Mouse (Mus musculus) intestine, embryonic 15.5 days (tissue): ENCODE measurements around the gene Gm20388. TPM values are rescaled to one million over a fixed set of nuclear protein-coding genes. Genes with fewer than 3 reads are reported as not detected.
A peak's percentile ranks its signal among the peaks of the same experiment; 100 is the strongest.

Experiments
- ATAC-seq: fragments of 200-750 bp; cut with Nextera tagmentation; 2 replicates; pipeline ENCODE4 v1.8.0; 2017; ENCODE audit warnings: moderate TSS enrichment, moderate library complexity
- H3K27ac ChIP-seq: fragments of 300-500 bp; sonication (generic); 2 replicates; pipeline ENCODE4 v1.5.1; 2015; ENCODE audit warnings: mild to moderate bottlenecking, inconsistent platforms
- H3K27me3 ChIP-seq: fragments of 300-500 bp; sonication (generic); replicated peaks from 2 replicates; pipeline ENCODE4 v1.6.1; 2015; ENCODE audit warnings: inconsistent platforms
- H3K36me3 ChIP-seq: fragments of 300-500 bp; sonication (generic); 2 replicates; pipeline ENCODE4 v1.6.1; 2015; ENCODE audit warnings: inconsistent platforms
- H3K4me1 ChIP-seq: fragments of 300-500 bp; sonication (generic); replicated peaks from 2 replicates; pipeline ENCODE4 v1.6.1; 2015; ENCODE audit warnings: inconsistent platforms
- H3K4me2 ChIP-seq: fragments of 300-500 bp; sonication (generic); replicated peaks from 2 replicates; pipeline ENCODE4 v1.6.1; 2015; ENCODE audit warnings: mild to moderate bottlenecking, inconsistent platforms
- H3K4me3 ChIP-seq: fragments of 300-500 bp; sonication (generic); replicated peaks from 2 replicates; pipeline ENCODE4 v1.5.1; 2015; ENCODE audit warnings: inconsistent platforms
- H3K9ac ChIP-seq: fragments of 300-500 bp; sonication (generic); 2 replicates; pipeline ENCODE4 v1.6.1; 2015; ENCODE audit warnings: inconsistent platforms
- H3K9me3 ChIP-seq: fragments of 300-500 bp; sonication (generic); 2 replicates; pipeline ENCODE4 v1.6.1; 2016; ENCODE audit warnings: inconsistent platforms
- WGBS: fragments of 180-500 bp; shearing (Covaris S2); methylation state at CpG from one replicate; pipeline ENCODE4 v1.1.7; 2015; 5-methylcytosine and 5-hydroxymethylcytosine counted together
- polyA plus RNA-seq: library from polyadenylated mRNA; unstranded; fragments of >200 nt; fragmentation: Nextera tagmentation; extraction: Ambion mirVana; gene quantifications from 2 replicates; pipeline ENCODE4 v1.2.1, GENCODE M21; 2015

The Gm20388 gene
- polyA plus RNA-seq, 1 experiment from 2014 or later: not detected

- H3K27me3 ChIP-seq: peaks cover 54% of the 10 kb centered on the region
- ATAC-seq: no peak
- 0% methylated on average over 1 of the region's 1 CpGs for WGBS
These were observed 1180.1 kb downstream of the Gm20388 start for GRCm38 (mm10) chr8:121090716-121091115.

GRCm38 (mm10) chr8:121092141-121092540, 1181.5 kb downstream of the Gm20388 start:
- no peaks in the 10 kb centered on the region for H3K9me3 ChIP-seq
- peaks cover 41% of the 10 kb centered on the region for H3K27me3 ChIP-seq
- peak overlapping the region; percentile 51 for H3K27ac ChIP-seq
- H3K36me3 ChIP-seq: peaks cover 1% of the 10 kb centered on the region; the same call in 1 of the 2 replicates
- H3K9ac ChIP-seq: no peak overlapping the region
- H3K4me3 ChIP-seq: no peak overlapping the region
- H3K4me1 ChIP-seq: peaks cover 15% of the 10 kb centered on the region
- H3K4me2 ChIP-seq: peak overlapping the region; percentile 30
- 23% methylated on average over 6 of the region's 6 CpGs for WGBS
- peak; percentile 15; the same call in 1 of the 2 replicates for ATAC-seq

More at GRCm38 (mm10) chr8:121090716-121091115, 1180.1 kb downstream of the Gm20388 start:
- peak overlapping the region; percentile 87 for H3K4me2 ChIP-seq
- H3K4me3 ChIP-seq: peak overlapping the region; percentile 6; the same call in 1 of the 2 replicates
- peak overlapping the region; percentile 30; the same call in 1 of the 2 replicates for H3K9ac ChIP-seq
- peak overlapping the region; percentile 36 for H3K27ac ChIP-seq
- no peaks in the 10 kb centered on the region for H3K9me3 ChIP-seq
- no peaks in the 10 kb centered on the region for H3K36me3 ChIP-seq
- H3K4me1 ChIP-seq: peaks cover 15% of the 10 kb centered on the region

- peak; percentile 69 for ATAC-seq
- no peak overlapping the region for H3K9ac ChIP-seq
- peak overlapping the region; percentile 51; the same call in 1 of the 2 replicates for H3K27ac ChIP-seq
- peaks cover 37% of the 10 kb centered on the region for H3K27me3 ChIP-seq
- no peak overlapping the region for H3K4me3 ChIP-seq
- H3K4me1 ChIP-seq: peaks cover 15% of the 10 kb centered on the region
- peaks cover 4% of the 10 kb centered on the region; the same call in 1 of the 2 replicates for H3K36me3 ChIP-seq
- H3K9me3 ChIP-seq: no peaks in the 10 kb centered on the region
- peak overlapping the region; percentile 30 for H3K4me2 ChIP-seq
- WGBS: 1% methylated on average over 16 of the region's 16 CpGs
These were observed 1182.0 kb downstream of the Gm20388 start for GRCm38 (mm10) chr8:121092627-121093026.

- WGBS: 63% methylated on average over 6 of the region's 6 CpGs
- no peak overlapping the region for H3K4me3 ChIP-seq
- peaks cover 15% of the 10 kb centered on the region for H3K4me1 ChIP-seq
- no peak overlapping the region for H3K4me2 ChIP-seq
- peaks cover 7% of the 10 kb centered on the region for H3K36me3 ChIP-seq
- H3K27me3 ChIP-seq: peaks cover 37% of the 10 kb centered on the region
- no peak for ATAC-seq
- no peaks in the 10 kb centered on the region for H3K9me3 ChIP-seq
- H3K9ac ChIP-seq: no peak overlapping the region
- no peak overlapping the region for H3K27ac ChIP-seq
These were observed 1182.9 kb downstream of the Gm20388 start for GRCm38 (mm10) chr8:121093496-121093895.

- peaks cover 40% of the 10 kb centered on the region for H3K36me3 ChIP-seq
- no peak overlapping the region for H3K9ac ChIP-seq
- H3K4me1 ChIP-seq: peaks cover 15% of the 10 kb centered on the region
- H3K27ac ChIP-seq: no peak overlapping the region
- H3K4me3 ChIP-seq: no peak overlapping the region
- H3K4me2 ChIP-seq: no peak overlapping the region
- peak; percentile 5; the same call in 1 of the 2 replicates for ATAC-seq
- no peaks in the 10 kb centered on the region for H3K27me3 ChIP-seq
- no peaks in the 10 kb centered on the region for H3K9me3 ChIP-seq
- WGBS: 51% methylated on average over 17 of the region's 17 CpGs
These were observed 1193.6 kb downstream of the Gm20388 start for GRCm38 (mm10) chr8:121104049-121104818.

- peaks cover 15% of the 10 kb centered on the region for H3K4me1 ChIP-seq
- H3K4me2 ChIP-seq: peak within 1 kb of the TSS; percentile 85
- under 1% methylated on average over 75 of the region's 75 CpGs for WGBS
- H3K36me3 ChIP-seq: peaks cover 14% of the 10 kb centered on the region
- H3K27ac ChIP-seq: peak within 1 kb of the TSS; percentile 77
- no peaks in the 10 kb centered on the region for H3K9me3 ChIP-seq
- H3K9ac ChIP-seq: peak within 1 kb of the TSS; percentile 87
- no peaks in the 10 kb centered on the region; the same call in 1 of the 2 replicates for H3K27me3 ChIP-seq
- H3K4me3 ChIP-seq: peak within 1 kb of the TSS; percentile 90
- ATAC-seq: peak; percentile 95
These were observed 1197.3 kb downstream of the Gm20388 start, which contains the start of gene Mthfsd for GRCm38 (mm10) chr8:121107668-121108656. Gene Mthfsd, minus strand, starts transcription at chr8:121108392.

GRCm38 (mm10) chr8:121108657-121109056, 1198.0 kb downstream of the Gm20388 start:
- WGBS: 11% methylated on average over 5 of the region's 5 CpGs
- Histone ChIP-seq H3K36me3 (peaks cover 9% of the 10 kb centered on the region), H3K27me3 (peaks cover 3% of the 10 kb centered on the region), H3K27ac (no peak overlapping the region), H3K4me2 (peak overlapping the region; percentile 85), H3K9me3 (no peaks in the 10 kb centered on the region), H3K4me1 (peaks cover 15% of the 10 kb centered on the region), H3K4me3 (peak overlapping the region; percentile 90), H3K9ac (peak overlapping the region; percentile 87)
- ATAC-seq: no peak

GRCm38 (mm10) chr8:121111145-121111907, 1200.7 kb downstream of the Gm20388 start:
- no peak overlapping the region for H3K4me2 ChIP-seq
- H3K4me3 ChIP-seq: no peak overlapping the region
- peaks cover 16% of the 10 kb centered on the region for H3K4me1 ChIP-seq
- H3K27ac ChIP-seq: no peak overlapping the region
- WGBS: 30% methylated on average over 7 of the region's 7 CpGs
- H3K9me3 ChIP-seq: no peaks in the 10 kb centered on the region
- peaks cover 27% of the 10 kb centered on the region for H3K27me3 ChIP-seq
- H3K9ac ChIP-seq: no peak overlapping the region
- 0 out of 2 replicates have a peak, but pooled peaks cover 2% of the 10 kb centered on the region for H3K36me3 ChIP-seq
- ATAC-seq: no peak

- ATAC-seq: peak; percentile 64
- Histone ChIP-seq H3K9ac (no peak overlapping the region), H3K4me1 (peaks cover 15% of the 10 kb centered on the region), H3K9me3 (no peaks in the 10 kb centered on the region), H3K36me3 (no peaks in the 10 kb centered on the region), H3K27me3 (peaks cover 46% of the 10 kb centered on the region), H3K27ac (no peak overlapping the region), H3K4me3 (no peak overlapping the region), H3K4me2 (peak overlapping the region; percentile 7; the same call in 1 of the 2 replicates)
- WGBS: 1% methylated on average over 21 of the region's 21 CpGs
These were observed 1202.6 kb downstream of the Gm20388 start for GRCm38 (mm10) chr8:121113261-121113660.

GRCm38 (mm10) chr8:121115136-121115535, 1204.5 kb downstream of the Gm20388 start:
- H3K4me3 ChIP-seq: no peak overlapping the region
- H3K27me3 ChIP-seq: peaks cover 63% of the 10 kb centered on the region
- no peak overlapping the region for H3K4me2 ChIP-seq
- no peaks in the 10 kb centered on the region; the same call in 1 of the 2 replicates for H3K9me3 ChIP-seq
- 2% methylated on average over 25 of the region's 25 CpGs for WGBS
- no peak for ATAC-seq
- no peaks in the 10 kb centered on the region for H3K36me3 ChIP-seq
- no peak overlapping the region for H3K9ac ChIP-seq
- H3K4me1 ChIP-seq: peaks cover 15% of the 10 kb centered on the region
- H3K27ac ChIP-seq: no peak overlapping the region

- WGBS: under 1% methylated on average over 25 of the region's 25 CpGs
- Histone ChIP-seq H3K36me3 (no peaks in the 10 kb centered on the region), H3K27me3 (peaks cover 71% of the 10 kb centered on the region), H3K4me1 (peaks cover 15% of the 10 kb centered on the region), H3K9me3 (no peaks in the 10 kb centered on the region; the same call in 1 of the 2 replicates), H3K4me3 (peak within 1 kb of the TSS; percentile 45), H3K9ac (peak within 1 kb of the TSS; percentile 22), H3K27ac (0 out of 2 replicates have a peak within 1 kb of the TSS, but pooled peaks have one; percentile 2), H3K4me2 (peak within 1 kb of the TSS; percentile 89)
- ATAC-seq: peak; percentile 68
These were observed 1205.3 kb downstream of the Gm20388 start, which contains the start of gene Foxc2 for GRCm38 (mm10) chr8:121115948-121116347. Gene Foxc2, plus strand, starts transcription at chr8:121116171.
